Mouse (Mus musculus) lung, embryonic 15.5 days (tissue): Measurements from ENCODE around the gene Cacna1a. TPM values are rescaled to one million over a fixed set of nuclear protein-coding genes. Genes with fewer than 3 reads are reported as not detected.

ENCODE experiments used
- ATAC-seq: fragments of 200-750 bp; cut with Nextera tagmentation; 2 replicates; pipeline ENCODE4 v1.8.0; 2017; ENCODE audit warnings: moderate number of reproducible peaks, borderline replicate concordance; ENCODE audit not compliant: low FRiP score, low TSS enrichment; ENCODE audit errors: extremely low read depth
- H3K27ac ChIP-seq: fragments of 300-500 bp; sonication (generic); 2 replicates; pipeline ENCODE4 v1.5.1; 2015; ENCODE audit warnings: moderate library complexity, mild to moderate bottlenecking, inconsistent platforms
- H3K27me3 ChIP-seq: fragments of 300-500 bp; sonication (generic); 2 replicates; pipeline ENCODE4 v1.6.1; 2015; ENCODE audit warnings: inconsistent platforms
- H3K36me3 ChIP-seq: fragments of 300-500 bp; sonication (generic); 2 replicates; pipeline ENCODE4 v1.6.1; 2015; ENCODE audit warnings: inconsistent platforms
- H3K4me1 ChIP-seq: fragments of 300-500 bp; sonication (generic); 2 replicates; pipeline ENCODE4 v1.6.1; 2015; ENCODE audit warnings: inconsistent platforms
- H3K4me2 ChIP-seq: fragments of 300-500 bp; sonication (generic); 2 replicates; pipeline ENCODE4 v1.6.1; 2015; ENCODE audit warnings: inconsistent platforms, mild to moderate bottlenecking, moderate library complexity
- H3K4me3 ChIP-seq: fragments of 300-500 bp; sonication (generic); 2 replicates; pipeline ENCODE4 v1.5.1; 2015; ENCODE audit warnings: mild to moderate bottlenecking, inconsistent platforms
- H3K9ac ChIP-seq: fragments of 300-500 bp; sonication (generic); 2 replicates; pipeline ENCODE4 v1.6.1; 2015; ENCODE audit warnings: inconsistent platforms
- H3K9me3 ChIP-seq: fragments of 300-500 bp; sonication (generic); 2 replicates; pipeline ENCODE4 v1.6.1; 2016; ENCODE audit warnings: inconsistent platforms
- WGBS: fragments of 180-500 bp; shearing (Covaris S2); methylation state at CpG from one replicate; pipeline ENCODE4 v1.1.7; 2015; 5-methylcytosine and 5-hydroxymethylcytosine counted together
- polyA plus RNA-seq: library from polyadenylated mRNA; unstranded; fragments of >200 nt; fragmentation: Nextera tagmentation; extraction: Ambion mirVana; gene quantifications from 2 replicates; pipeline ENCODE4 v1.2.1, GENCODE M21; 2015

The Cacna1a gene
- 2.1 and 2.4 TPM in 2 replicates for polyA plus RNA-seq

DNA sequence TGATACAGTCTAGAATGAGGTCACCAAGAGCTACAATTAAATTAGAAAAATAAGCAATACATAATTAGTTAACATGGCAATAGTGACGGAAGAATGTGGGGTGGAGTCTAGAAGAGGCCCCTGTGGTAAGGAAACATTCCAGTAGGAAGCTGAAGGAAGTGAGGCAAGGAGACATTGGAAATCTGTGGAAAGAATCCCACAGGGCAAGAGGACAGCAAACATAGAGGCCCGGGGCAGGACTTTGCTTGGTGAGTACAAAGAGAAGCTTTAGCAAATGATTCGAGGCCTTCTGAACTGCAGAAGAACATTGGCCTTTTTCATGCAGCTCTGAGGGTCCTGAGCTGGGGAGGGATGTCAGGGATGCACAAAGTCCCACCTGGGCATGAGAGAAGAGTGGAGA is at the start of gene Cacna1a:
Cacna1a (plus strand) TSS at position 166 of the 400 bp plus-strand sequence.
- 23% methylated on average over 3 of the region's 3 CpGs for WGBS
- H3K9me3 ChIP-seq = no peaks in the 10 kb centered on the region
- no peaks in the 10 kb centered on the region for H3K27me3 ChIP-seq
- H3K27ac ChIP-seq = peak within 1 kb of the TSS; percentile 58
- peaks cover 19% of the 10 kb centered on the region for H3K4me1 ChIP-seq
- no peak within 1 kb of the TSS for H3K9ac ChIP-seq
- H3K4me3 ChIP-seq = no peak within 1 kb of the TSS
- no peak; the same call in 1 of the 2 replicates for ATAC-seq
- H3K36me3 ChIP-seq = no peaks in the 10 kb centered on the region
- 0 out of 2 replicates have a peak within 1 kb of the TSS, but pooled peaks have one; percentile 12 for H3K4me2 ChIP-seq

DNA sequence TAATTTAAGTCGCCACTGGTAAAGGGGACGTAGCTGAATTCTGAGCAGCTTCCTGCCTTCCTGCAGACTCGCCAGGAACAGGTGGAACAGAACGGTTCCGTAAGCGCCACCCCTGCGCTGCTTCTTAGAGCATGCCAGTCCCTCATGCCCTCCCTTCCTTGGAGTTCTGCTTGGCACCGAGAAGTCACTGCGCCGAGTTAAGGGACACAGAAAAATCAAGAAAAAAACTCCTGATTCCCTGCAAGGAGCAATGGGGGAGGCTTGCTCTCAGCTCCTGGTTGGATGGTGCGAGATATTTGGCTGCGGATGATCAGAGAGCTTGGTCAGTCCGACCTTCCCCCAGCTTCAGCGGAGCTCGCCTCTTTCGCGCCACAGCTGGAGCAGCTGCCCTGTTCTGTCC is 49.7 kb upstream of the Cacna1a start:
- Histone ChIP-seq H3K4me2 (no peak overlapping the region), H3K9ac (no peak overlapping the region), H3K27me3 (peaks cover 30% of the 10 kb centered on the region), H3K27ac (no peak overlapping the region), H3K9me3 (no peaks in the 10 kb centered on the region), H3K36me3 (no peaks in the 10 kb centered on the region), H3K4me1 (no peaks in the 10 kb centered on the region), H3K4me3 (no peak overlapping the region)
- 12% methylated on average over 17 of the region's 17 CpGs for WGBS
- no peak for ATAC-seq

DNA sequence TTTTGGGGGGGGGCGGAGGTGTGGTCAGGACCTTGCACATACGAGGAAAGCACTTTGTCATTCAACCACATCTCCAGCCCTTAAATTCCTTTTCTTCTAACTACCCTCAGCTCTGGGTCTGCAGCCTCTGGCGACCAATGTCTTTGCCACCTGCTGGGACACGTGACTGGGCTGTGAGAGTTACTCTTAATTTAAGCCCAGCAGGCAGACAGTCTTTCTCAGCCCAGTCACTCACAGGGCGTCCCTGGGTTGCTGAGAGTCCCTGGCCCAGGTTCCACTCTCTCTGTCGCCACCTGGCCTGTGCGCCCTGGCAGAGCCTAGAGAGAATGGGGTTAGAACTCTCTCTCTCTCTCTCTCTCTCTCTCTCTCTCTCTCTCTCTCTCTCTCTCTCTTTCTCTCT is 48.9 kb upstream of the Cacna1a start:
- no peak for ATAC-seq
- Histone ChIP-seq H3K9ac (no peak overlapping the region), H3K9me3 (no peaks in the 10 kb centered on the region), H3K36me3 (no peaks in the 10 kb centered on the region), H3K27me3 (peaks cover 30% of the 10 kb centered on the region), H3K27ac (no peak overlapping the region), H3K4me1 (no peaks in the 10 kb centered on the region), H3K4me2 (no peak overlapping the region), H3K4me3 (no peak overlapping the region)
- 9% methylated on average over 7 of the region's 7 CpGs for WGBS

DNA sequence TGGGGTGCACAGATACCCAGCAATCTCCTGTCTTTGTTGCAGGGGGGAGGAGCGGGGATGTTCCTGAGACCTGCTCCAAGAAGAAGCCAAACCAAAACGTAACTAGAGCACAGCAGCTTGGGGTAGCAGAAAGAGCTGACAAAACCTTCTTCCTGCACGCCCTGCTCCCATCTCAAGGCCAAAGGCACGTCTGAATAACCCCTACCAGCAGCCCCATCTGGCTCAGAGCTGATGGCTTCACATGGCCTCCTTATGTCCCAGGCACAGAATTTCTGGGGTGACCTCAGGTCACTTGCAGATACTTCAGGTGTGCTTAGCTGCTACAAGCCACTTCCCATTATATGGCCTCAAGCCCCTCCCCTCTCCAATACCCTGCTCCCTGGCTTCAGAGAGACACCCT is 48.4 kb upstream of the Cacna1a start:
- ATAC-seq = no peak
- no peak overlapping the region for H3K4me2 ChIP-seq
- 59% methylated on average over 4 of the region's 4 CpGs for WGBS
- H3K27ac ChIP-seq = no peak overlapping the region
- H3K4me3 ChIP-seq = no peak overlapping the region
- no peaks in the 10 kb centered on the region for H3K9me3 ChIP-seq
- no peaks in the 10 kb centered on the region for H3K36me3 ChIP-seq
- H3K9ac ChIP-seq = no peak overlapping the region
- H3K4me1 ChIP-seq = no peaks in the 10 kb centered on the region
- H3K27me3 ChIP-seq = peaks cover 30% of the 10 kb centered on the region

DNA sequence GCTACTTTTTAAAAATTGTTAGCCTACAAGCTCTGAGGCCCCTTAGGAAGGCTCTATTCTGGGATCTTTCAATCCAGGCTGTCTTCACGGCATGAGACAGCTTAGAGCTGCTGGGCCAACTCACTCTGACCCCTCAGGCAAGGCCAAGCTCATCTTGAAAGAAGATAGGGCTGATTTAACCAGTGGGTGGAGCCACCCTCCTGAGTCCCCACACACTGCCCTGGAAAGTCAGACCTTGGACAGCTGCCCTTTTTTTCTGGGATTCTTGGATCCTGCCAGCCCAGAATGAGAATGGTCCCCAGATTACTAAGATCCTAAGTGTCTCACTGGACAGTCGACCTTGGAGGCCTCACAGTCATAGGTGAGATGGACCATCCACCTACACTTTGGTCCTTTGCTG is 47.6 kb upstream of the Cacna1a start:
- Histone ChIP-seq H3K36me3 (no peaks in the 10 kb centered on the region), H3K4me2 (no peak overlapping the region), H3K27me3 (peaks cover 30% of the 10 kb centered on the region), H3K4me3 (no peak overlapping the region), H3K27ac (no peak overlapping the region), H3K9me3 (no peaks in the 10 kb centered on the region), H3K4me1 (no peaks in the 10 kb centered on the region), H3K9ac (no peak overlapping the region)
- WGBS = 5% methylated on average over 2 of the region's 2 CpGs
- no peak for ATAC-seq

DNA sequence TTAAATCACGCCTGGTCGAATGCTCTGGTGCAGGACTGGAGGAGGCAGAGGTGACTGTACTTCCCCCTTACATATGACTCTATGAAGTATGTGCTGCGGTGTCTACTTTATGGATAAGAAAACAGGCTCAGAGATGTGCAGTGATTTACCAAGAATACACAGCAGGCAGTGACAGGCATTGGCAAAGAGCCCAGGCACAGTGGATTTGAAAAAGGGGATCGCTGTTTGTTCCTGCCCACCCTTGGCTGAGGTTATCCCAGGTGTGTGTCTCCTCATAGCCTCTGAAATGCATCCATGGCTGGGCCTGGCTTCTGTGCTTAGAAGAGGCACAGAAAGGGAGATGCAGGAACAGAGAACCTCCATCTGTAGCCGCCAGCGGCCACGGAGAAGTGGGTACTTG is 42.7 kb upstream of the Cacna1a start:
- no peak overlapping the region for H3K4me2 ChIP-seq
- no peak overlapping the region for H3K27ac ChIP-seq
- no peaks in the 10 kb centered on the region for H3K27me3 ChIP-seq
- no peak overlapping the region for H3K4me3 ChIP-seq
- WGBS = 70% methylated on average over 7 of the region's 7 CpGs
- H3K9me3 ChIP-seq = no peaks in the 10 kb centered on the region
- no peaks in the 10 kb centered on the region for H3K36me3 ChIP-seq
- H3K4me1 ChIP-seq = no peaks in the 10 kb centered on the region
- no peak overlapping the region for H3K9ac ChIP-seq
- ATAC-seq = no peak

DNA sequence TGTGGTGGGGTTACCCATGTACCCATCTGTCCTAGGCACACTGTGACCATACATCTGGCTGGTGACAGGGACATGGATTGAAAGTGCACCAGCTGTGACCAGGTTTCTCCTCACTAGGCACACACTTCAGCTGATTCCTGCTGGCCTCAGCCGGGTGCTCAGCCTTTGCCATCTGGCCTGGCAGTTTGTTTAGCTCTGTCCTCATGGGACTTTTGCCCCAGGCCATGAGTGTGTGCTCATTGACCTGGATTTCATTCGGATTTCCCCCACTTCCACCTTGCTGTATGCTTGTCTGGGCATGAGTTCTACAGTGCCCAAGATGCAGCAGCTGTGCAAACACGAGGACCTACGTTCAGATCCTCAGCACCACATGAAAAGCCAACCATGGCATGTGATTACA is 41.8 kb upstream of the Cacna1a start:
- H3K27ac ChIP-seq = no peak overlapping the region
- no peaks in the 10 kb centered on the region for H3K27me3 ChIP-seq
- WGBS = 44% methylated on average over 4 of the region's 4 CpGs
- H3K4me2 ChIP-seq = no peak overlapping the region
- no peak for ATAC-seq
- H3K4me3 ChIP-seq = no peak overlapping the region
- no peak overlapping the region for H3K9ac ChIP-seq
- no peaks in the 10 kb centered on the region for H3K9me3 ChIP-seq
- no peaks in the 10 kb centered on the region for H3K36me3 ChIP-seq
- no peaks in the 10 kb centered on the region for H3K4me1 ChIP-seq

DNA sequence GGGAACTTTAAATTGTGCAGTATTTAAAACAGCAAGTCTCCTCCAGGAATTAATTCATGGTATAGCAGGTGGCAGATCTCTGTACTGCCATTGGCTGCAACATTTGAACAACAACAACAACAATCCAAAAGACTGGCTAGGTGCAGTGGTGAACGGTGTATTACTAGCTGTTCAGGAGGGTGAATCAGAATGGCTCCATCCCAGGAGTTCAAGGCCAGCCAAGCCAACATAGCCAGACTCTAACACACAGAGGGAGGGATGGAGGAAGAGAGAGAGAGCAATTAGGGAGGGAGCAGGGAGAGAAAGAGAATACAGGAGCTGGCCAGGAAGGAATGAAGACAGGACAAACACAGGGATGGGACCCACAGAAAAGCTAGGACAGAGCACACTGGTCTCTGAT is 38.7 kb upstream of the Cacna1a start:
- Histone ChIP-seq H3K9me3 (no peaks in the 10 kb centered on the region), H3K4me2 (no peak overlapping the region), H3K4me3 (no peak overlapping the region), H3K36me3 (no peaks in the 10 kb centered on the region), H3K9ac (no peak overlapping the region), H3K27ac (no peak overlapping the region), H3K27me3 (no peaks in the 10 kb centered on the region), H3K4me1 (no peaks in the 10 kb centered on the region)
- no peak for ATAC-seq
- WGBS = 78% methylated on average over 1 of the region's 1 CpGs

DNA sequence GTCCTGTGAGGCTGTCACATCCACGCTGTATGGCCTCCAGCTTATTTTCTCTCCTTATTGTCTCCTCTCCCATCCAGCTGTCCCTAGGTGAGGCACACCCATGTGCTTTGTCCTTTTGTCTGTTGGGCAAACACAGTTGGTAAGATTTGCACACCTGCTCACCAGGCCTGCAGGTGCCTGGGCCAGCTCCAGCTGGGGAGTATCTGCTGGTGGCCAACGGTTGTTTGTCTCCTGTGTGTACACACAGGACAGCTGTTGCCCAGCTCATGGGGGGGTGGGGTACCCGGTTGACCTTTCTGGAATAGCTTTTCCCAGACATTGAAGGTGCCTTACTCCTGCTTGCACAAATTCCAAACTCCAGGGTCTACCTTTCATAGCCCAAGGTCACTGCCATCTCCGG is 37.3 kb upstream of the Cacna1a start:
- Histone ChIP-seq H3K4me3 (no peak overlapping the region), H3K27ac (no peak overlapping the region), H3K27me3 (no peaks in the 10 kb centered on the region), H3K9ac (no peak overlapping the region), H3K36me3 (no peaks in the 10 kb centered on the region), H3K4me2 (no peak overlapping the region), H3K4me1 (no peaks in the 10 kb centered on the region), H3K9me3 (no peaks in the 10 kb centered on the region)
- ATAC-seq = no peak
- WGBS = 55% methylated on average over 4 of the region's 4 CpGs

DNA sequence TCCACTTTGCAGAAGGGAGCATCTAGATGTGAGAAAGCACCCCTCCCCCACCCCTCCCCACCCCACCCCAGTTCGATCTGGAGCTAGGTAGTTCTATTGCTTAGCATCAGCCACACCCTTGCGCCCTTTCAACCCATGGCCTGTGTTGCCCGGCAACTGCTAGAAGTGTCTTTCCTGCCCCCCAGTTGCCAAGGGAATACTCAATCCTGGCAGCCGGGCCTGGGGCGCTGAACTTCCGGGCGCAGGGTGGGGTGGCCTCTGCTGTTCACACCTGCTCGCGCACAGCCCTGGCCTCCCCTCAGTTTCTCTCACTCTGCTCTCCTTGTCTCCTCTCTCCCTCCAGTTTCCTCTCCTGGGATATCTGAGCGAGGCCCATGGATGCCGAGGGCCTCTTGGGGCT is 31.8 kb upstream of the Cacna1a start:
- 43% methylated on average over 11 of the region's 11 CpGs for WGBS
- Histone ChIP-seq H3K9ac (no peak overlapping the region), H3K4me3 (no peak overlapping the region), H3K4me2 (no peak overlapping the region), H3K36me3 (no peaks in the 10 kb centered on the region), H3K27ac (no peak overlapping the region), H3K27me3 (no peaks in the 10 kb centered on the region), H3K9me3 (no peaks in the 10 kb centered on the region), H3K4me1 (no peaks in the 10 kb centered on the region)
- no peak for ATAC-seq

DNA sequence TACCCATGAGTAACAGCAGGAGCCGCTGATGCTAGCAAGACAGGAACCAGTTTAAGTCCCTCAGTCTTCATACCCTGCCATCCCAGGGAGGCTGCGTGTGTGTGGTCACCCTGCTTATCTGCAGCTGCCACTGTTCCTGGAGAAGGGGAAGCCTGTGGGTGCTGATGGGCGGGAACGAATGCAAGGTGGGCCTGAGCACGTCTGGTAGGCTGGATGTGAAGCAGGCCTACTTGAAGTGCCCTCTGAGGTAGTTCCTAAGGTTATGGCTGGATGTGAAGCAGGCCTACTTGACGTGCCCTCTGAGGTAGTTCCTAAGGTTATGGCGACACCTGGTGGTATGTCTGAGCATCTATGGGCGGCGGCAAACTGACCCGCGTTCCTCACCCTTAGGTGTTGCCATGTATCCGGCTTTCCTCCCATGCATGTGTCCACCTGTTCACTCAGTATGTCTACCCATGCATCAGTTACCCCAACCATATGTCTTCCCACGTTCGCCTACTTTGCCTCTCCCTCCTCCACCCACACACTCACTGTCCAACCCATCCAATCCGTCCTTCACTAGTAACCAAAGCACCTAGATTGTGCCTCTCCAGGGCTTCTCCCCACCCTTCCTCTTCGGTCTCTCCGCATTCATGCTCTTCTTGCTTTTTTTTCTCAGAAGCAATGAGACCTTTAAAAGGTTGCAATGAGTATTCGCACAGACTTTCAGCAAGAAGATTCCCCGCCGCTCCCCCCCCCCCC is 30.4 kb upstream of the Cacna1a start:
- WGBS = 18% methylated on average over 20 of the region's 20 CpGs
- Histone ChIP-seq H3K4me2 (no peak overlapping the region), H3K27me3 (peaks cover 9% of the 10 kb centered on the region; the same call in 1 of the 2 replicates), H3K9ac (no peak overlapping the region), H3K4me3 (no peak overlapping the region), H3K27ac (no peak overlapping the region), H3K4me1 (no peaks in the 10 kb centered on the region), H3K36me3 (no peaks in the 10 kb centered on the region), H3K9me3 (no peaks in the 10 kb centered on the region)
- peak; percentile 54 for ATAC-seq

DNA sequence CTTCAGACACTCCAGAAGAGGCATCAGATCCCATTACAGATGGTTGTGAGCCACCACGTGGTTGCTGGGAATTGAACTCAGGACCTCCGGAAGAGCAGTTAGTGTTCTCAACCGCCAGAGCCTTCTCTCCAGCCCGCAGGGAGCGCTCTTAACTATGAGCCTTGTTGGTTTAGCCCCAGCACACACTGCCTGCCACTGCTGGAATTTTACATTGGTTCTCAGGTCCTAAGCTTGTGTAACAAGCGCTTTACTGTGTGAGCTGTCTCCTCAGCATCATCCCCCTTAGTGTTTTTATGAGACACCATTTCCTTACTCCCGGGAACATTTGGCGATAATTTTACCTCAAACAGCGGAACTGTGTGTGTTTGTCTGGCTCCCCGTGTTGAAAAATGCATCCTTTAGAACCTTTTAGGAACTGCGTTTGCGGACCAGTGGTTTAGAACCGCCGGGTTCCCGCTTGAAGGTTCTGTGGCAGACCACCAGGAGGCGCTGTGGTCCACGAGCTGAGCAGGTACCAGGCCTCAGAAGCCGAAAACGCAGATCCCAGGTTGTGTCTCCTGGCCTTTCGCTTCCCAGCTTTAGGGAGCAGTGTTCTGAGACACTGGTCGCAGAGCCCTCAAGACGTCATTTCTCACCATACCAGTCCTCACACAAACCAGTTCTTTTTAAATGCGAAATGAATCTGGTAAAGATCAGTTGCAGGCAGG is 24.7 kb upstream of the Cacna1a start:
- H3K27ac ChIP-seq = no peak overlapping the region
- WGBS = 11% methylated on average over 23 of the region's 23 CpGs
- H3K4me3 ChIP-seq = no peak overlapping the region
- no peaks in the 10 kb centered on the region for H3K36me3 ChIP-seq
- no peak overlapping the region for H3K4me2 ChIP-seq
- peaks cover 16% of the 10 kb centered on the region; the same call in 1 of the 2 replicates for H3K27me3 ChIP-seq
- no peaks in the 10 kb centered on the region for H3K4me1 ChIP-seq
- no peaks in the 10 kb centered on the region for H3K9me3 ChIP-seq
- ATAC-seq = no peak
- no peak overlapping the region for H3K9ac ChIP-seq
